Mouse (Mus musculus) CH12.LX (cell line): Measurements from ENCODE around the gene Krit1. TPM values are rescaled to one million over a fixed set of nuclear protein-coding genes. Genes with fewer than 3 reads are reported as not detected.

Experiments
- DNase-seq: peaks from one replicate; pipeline ENCODE4 v3.0.0-alpha.2; 2013; ENCODE audit errors: extremely low read depth
- H3K27ac ChIP-seq: 2 replicates; pipeline ENCODE4 v1.5.1; 2012; ENCODE audit warnings: low read depth, mild to moderate bottlenecking, control low read depth, moderate library complexity; ENCODE audit not compliant: insufficient read depth
- H3K27me3 ChIP-seq: replicated peaks from 2 replicates; pipeline ENCODE3; 2012; ENCODE audit warnings: inconsistent platforms
- H3K36me3 ChIP-seq, 2 experiments: replicated peaks in 1 of 2; 2 replicates each; pipeline versions ENCODE3 to v1.6.1; 2012; ENCODE audit warnings: inconsistent platforms in 1 of 2, low read length in 1 of 2, mild to moderate bottlenecking in 1 of 2, mixed read lengths in 1 of 2, moderate library complexity in 1 of 2; ENCODE audit not compliant: control insufficient read depth in 1 of 2, insufficient read depth in 1 of 2
- H3K4me1 ChIP-seq, 2 experiments: 2 replicates each; pipeline ENCODE4 v1.6.1; 2012; ENCODE audit warnings: inconsistent platforms in 1 of 2, moderate library complexity in 1 of 2; ENCODE audit not compliant: insufficient read depth in 2 of 2, control insufficient read depth in 1 of 2
- H3K4me2 ChIP-seq: 2 replicates; pipeline ENCODE4 v1.6.1; 2012; ENCODE audit warnings: low read depth, mild to moderate bottlenecking, control low read depth; ENCODE audit not compliant: poor library complexity, insufficient read depth, severe bottlenecking
- H3K4me3 ChIP-seq, 3 experiments: fragments of 150-350 bp in 1 of 3; sonication (generic) in 1 of 3; replicated peaks in 1 of 3; 2 replicates each; pipeline versions ENCODE3 to v1.5.1; 2011 to 2012; ENCODE audit warnings: low read depth in 2 of 3, low read length in 2 of 3, mild to moderate bottlenecking in 2 of 3, moderate library complexity in 2 of 3, control low read depth in 1 of 3, improper control_type of control experiment in 1 of 3, inconsistent platforms in 1 of 3, mixed read lengths in 1 of 3; ENCODE audit not compliant: poor library complexity in 1 of 3
- H3K79me2 ChIP-seq: replicated peaks from 2 replicates; pipeline ENCODE4 v1.6.1; 2012; ENCODE audit warnings: mild to moderate bottlenecking, moderate library complexity; ENCODE audit not compliant: control insufficient read depth, poor library complexity, insufficient read depth, severe bottlenecking; ENCODE audit errors: extremely low read depth
- H3K9ac ChIP-seq: 2 replicates; pipeline ENCODE4 v1.6.1; 2012; ENCODE audit warnings: low read depth, mild to moderate bottlenecking, control low read depth, moderate library complexity; ENCODE audit not compliant: insufficient read depth
- H3K9me3 ChIP-seq: replicated peaks from 2 replicates; pipeline ENCODE3; 2012; ENCODE audit warnings: low read length, inconsistent platforms, mixed read lengths
- BHLHE40 ChIP-seq: IDR thresholded peaks from 2 replicates; pipeline ENCODE4 v1.6.1; 2011; ENCODE audit warnings: mild to moderate bottlenecking, low read depth, low read length, improper control_type of control experiment
- CHD1 ChIP-seq: IDR thresholded peaks from 2 replicates; pipeline ENCODE4 v1.6.1; 2012; ENCODE audit warnings: low read depth, low read length, improper control_type of control experiment, inconsistent platforms
- CHD2 ChIP-seq: IDR thresholded peaks from 2 replicates; pipeline ENCODE4 v1.6.1; 2011; ENCODE audit warnings: low read length, improper control_type of control experiment
- CTCF ChIP-seq, 2 experiments: IDR thresholded peaks in 1 of 2; conservative IDR thresholded peaks in 1 of 2; 2 replicates each; pipeline ENCODE4 v1.5.1; 2011 to 2012; ENCODE audit warnings: low read depth in 2 of 2, low read length in 2 of 2, improper control_type of control experiment in 1 of 2, inconsistent platforms in 1 of 2, mild to moderate bottlenecking in 1 of 2, moderate library complexity in 1 of 2
- E2F4 ChIP-seq: IDR thresholded peaks from 2 replicates; pipeline ENCODE4 v1.6.1; 2011; ENCODE audit warnings: low read depth, low read length, improper control_type of control experiment; ENCODE audit not compliant: insufficient replicate concordance
- ELF1 ChIP-seq: IDR thresholded peaks from 2 replicates; pipeline ENCODE4 v1.6.1; 2014; ENCODE audit warnings: low read depth, mild to moderate bottlenecking, inconsistent platforms, low read length, improper control_type of control experiment
- EP300 ChIP-seq: IDR thresholded peaks from 2 replicates; pipeline ENCODE4 v1.6.1; 2011; ENCODE audit warnings: low read length, improper control_type of control experiment
- ETS1 ChIP-seq: conservative IDR thresholded peaks from 2 replicates; pipeline ENCODE4 v1.6.1; 2012; ENCODE audit warnings: low read depth, mild to moderate bottlenecking, inconsistent platforms, low read length, improper control_type of control experiment, moderate library complexity
- GABPA ChIP-seq: IDR thresholded peaks from 2 replicates; pipeline ENCODE4 v1.6.1; 2012; ENCODE audit warnings: low read depth, low read length, improper control_type of control experiment, inconsistent platforms; ENCODE audit not compliant: insufficient replicate concordance
- HCFC1 ChIP-seq: IDR thresholded peaks from 2 replicates; pipeline ENCODE4 v1.6.1; 2012; ENCODE audit warnings: low read depth, mild to moderate bottlenecking, inconsistent platforms, low read length, improper control_type of control experiment
- IRF4 ChIP-seq: IDR thresholded peaks from 2 replicates; pipeline ENCODE4 v1.6.1; 2014; ENCODE audit warnings: low read depth, mild to moderate bottlenecking, inconsistent platforms, low read length, improper control_type of control experiment
- JUND ChIP-seq: conservative IDR thresholded peaks from 2 replicates; pipeline ENCODE4 v1.6.1; 2011; ENCODE audit warnings: low read depth, low read length, improper control_type of control experiment
- KAT2A ChIP-seq: IDR thresholded peaks from 2 replicates; pipeline ENCODE4 v1.6.1; 2012; ENCODE audit warnings: low read length, improper control_type of control experiment, inconsistent platforms; ENCODE audit not compliant: insufficient replicate concordance
- MAFK ChIP-seq: IDR thresholded peaks from 2 replicates; pipeline ENCODE4 v1.6.1; 2011; ENCODE audit warnings: low read length, improper control_type of control experiment; ENCODE audit not compliant: insufficient replicate concordance
- MAX ChIP-seq: IDR thresholded peaks from 2 replicates; pipeline ENCODE4 v1.6.1; 2011; ENCODE audit warnings: low read length, improper control_type of control experiment
- MAZ ChIP-seq: IDR thresholded peaks from 2 replicates; pipeline ENCODE4 v1.6.1; 2012; ENCODE audit warnings: low read depth, mild to moderate bottlenecking, inconsistent platforms, low read length, improper control_type of control experiment, moderate library complexity
- MEF2A ChIP-seq: IDR thresholded peaks from 2 replicates; pipeline ENCODE4 v1.6.1; 2014; ENCODE audit warnings: low read depth, mild to moderate bottlenecking, inconsistent platforms, low read length, improper control_type of control experiment, borderline replicate concordance
- MXI1 ChIP-seq: IDR thresholded peaks from 2 replicates; pipeline ENCODE4 v1.6.1; 2011; ENCODE audit warnings: mild to moderate bottlenecking, low read depth, low read length, improper control_type of control experiment
- MYC ChIP-seq: IDR thresholded peaks from 2 replicates; pipeline ENCODE4 v1.6.1; 2011; ENCODE audit warnings: low read depth, mild to moderate bottlenecking, improper control_type of control experiment, low read length
- NELFE ChIP-seq: IDR thresholded peaks from 2 replicates; pipeline ENCODE4 v1.6.1; 2011; ENCODE audit warnings: low read depth, low read length, improper control_type of control experiment
- NRF1 ChIP-seq: IDR thresholded peaks from 2 replicates; pipeline ENCODE4 v1.6.1; 2014; ENCODE audit warnings: low read depth, mild to moderate bottlenecking, inconsistent platforms, low read length, improper control_type of control experiment, moderate library complexity
- PAX5 ChIP-seq: IDR thresholded peaks from 2 replicates; pipeline ENCODE4 v1.6.1; 2012; ENCODE audit warnings: low read length, inconsistent platforms, mixed read lengths
- POLR2A ChIP-seq: IDR thresholded peaks from 2 replicates; pipeline ENCODE4 v1.6.1; 2011; ENCODE audit warnings: low read depth, mild to moderate bottlenecking, improper control_type of control experiment, low read length
- POLR2AphosphoS2 ChIP-seq: IDR thresholded peaks from 2 replicates; pipeline ENCODE4 v1.6.1; 2011; ENCODE audit warnings: low read depth, low read length, improper control_type of control experiment
- RAD21 ChIP-seq: IDR thresholded peaks from 2 replicates; pipeline ENCODE4 v1.6.1; 2011; ENCODE audit warnings: low read depth, mild to moderate bottlenecking, low read length, improper control_type of control experiment, moderate library complexity
- RCOR1 ChIP-seq: conservative IDR thresholded peaks from 2 replicates; pipeline ENCODE4 v1.6.1; 2012; ENCODE audit warnings: low read depth, mild to moderate bottlenecking, inconsistent platforms, low read length, improper control_type of control experiment
- SIN3A ChIP-seq: IDR thresholded peaks from 2 replicates; pipeline ENCODE4 v1.6.1; 2012; ENCODE audit warnings: low read length, improper control_type of control experiment, inconsistent platforms
- SMC3 ChIP-seq: IDR thresholded peaks from 2 replicates; pipeline ENCODE4 v1.6.1; 2011; ENCODE audit warnings: low read depth, low read length, improper control_type of control experiment
- TBP ChIP-seq: conservative IDR thresholded peaks from 2 replicates; pipeline ENCODE4 v1.6.1; 2011; ENCODE audit warnings: low read depth, low read length, improper control_type of control experiment
- TCF12 ChIP-seq: IDR thresholded peaks from 2 replicates; pipeline ENCODE4 v1.6.1; 2014; ENCODE audit warnings: low read depth, mild to moderate bottlenecking, inconsistent platforms, low read length, improper control_type of control experiment
- UBTF ChIP-seq: IDR thresholded peaks from 2 replicates; pipeline ENCODE4 v1.6.1; 2012; ENCODE audit warnings: low read depth, mild to moderate bottlenecking, inconsistent platforms, low read length, improper control_type of control experiment, moderate library complexity
- USF1 ChIP-seq: IDR thresholded peaks from 2 replicates; pipeline ENCODE4 v1.6.1; 2014; ENCODE audit warnings: low read depth, mild to moderate bottlenecking, inconsistent platforms, low read length, improper control_type of control experiment
- USF2 ChIP-seq: conservative IDR thresholded peaks from 2 replicates; pipeline ENCODE4 v1.6.1; 2011; ENCODE audit warnings: low read depth, low read length, improper control_type of control experiment
- ZC3H11A ChIP-seq: IDR thresholded peaks from 2 replicates; pipeline ENCODE4 v1.6.1; 2012; ENCODE audit warnings: low read depth, mild to moderate bottlenecking, inconsistent platforms, low read length, improper control_type of control experiment
- ZKSCAN1 ChIP-seq: IDR thresholded peaks from 2 replicates; pipeline ENCODE4 v1.6.1; 2012; ENCODE audit warnings: low read depth, inconsistent platforms, low read length, improper control_type of control experiment, borderline replicate concordance
- ZMIZ1 ChIP-seq: IDR thresholded peaks from 2 replicates; pipeline ENCODE4 v1.6.1; 2012; ENCODE audit warnings: low read depth, mild to moderate bottlenecking, inconsistent platforms, low read length, improper control_type of control experiment
- ZNF384 ChIP-seq: IDR thresholded peaks from 2 replicates; pipeline ENCODE4 v1.6.1; 2012; ENCODE audit warnings: low read depth, low read length, improper control_type of control experiment, inconsistent platforms
- dilution Hi-C: fragments of 300-500 bp; cut with MboI; formaldehyde crosslinking; loops from 2 replicates; pipeline ENCODE4 v1.14.3; 2020; ENCODE audit warnings: low sequenced_read_pairs; ENCODE audit not compliant: extremely low pct_unique_long_range_greater_than_20kb, extremely low pct_ligation_motif_present
- in situ Hi-C: fragments of 300-500 bp; cut with MboI; formaldehyde crosslinking; loops from 3 replicates; pipeline ENCODE4 v1.14.3; 2019; ENCODE audit warnings: low sequenced_read_pairs, low pct_ligation_motif_present, low pct_unique_long_range_greater_than_20kb, mixed read lengths
- polyA plus RNA-seq: library from polyadenylated mRNA; unstranded; fragments of >175 nt; gene quantifications from 2 replicates; pipeline ENCODE4 v1.2.1, GENCODE M21; 2012; ENCODE audit warnings: low read depth; ENCODE audit not compliant: insufficient read length
- total RNA-seq, 2 experiments: library from RNA; depleted of rRNA; stranded (reverse); fragments of 300-350 nt in 1 of 2; fragments of >200 nt in 1 of 2; gene quantifications; 2 replicates each; pipeline ENCODE4 v1.2.3; 2012 to 2014

The Krit1 gene
- total RNA-seq (2012; rRNA removed) (24.1 and 24.8 TPM in 2 replicates), total RNA-seq (2014; rRNA removed) (47.4 and 56.1 TPM in 2 replicates), polyA plus RNA-seq (30.7 and 31.2 TPM in 2 replicates)

DNA sequence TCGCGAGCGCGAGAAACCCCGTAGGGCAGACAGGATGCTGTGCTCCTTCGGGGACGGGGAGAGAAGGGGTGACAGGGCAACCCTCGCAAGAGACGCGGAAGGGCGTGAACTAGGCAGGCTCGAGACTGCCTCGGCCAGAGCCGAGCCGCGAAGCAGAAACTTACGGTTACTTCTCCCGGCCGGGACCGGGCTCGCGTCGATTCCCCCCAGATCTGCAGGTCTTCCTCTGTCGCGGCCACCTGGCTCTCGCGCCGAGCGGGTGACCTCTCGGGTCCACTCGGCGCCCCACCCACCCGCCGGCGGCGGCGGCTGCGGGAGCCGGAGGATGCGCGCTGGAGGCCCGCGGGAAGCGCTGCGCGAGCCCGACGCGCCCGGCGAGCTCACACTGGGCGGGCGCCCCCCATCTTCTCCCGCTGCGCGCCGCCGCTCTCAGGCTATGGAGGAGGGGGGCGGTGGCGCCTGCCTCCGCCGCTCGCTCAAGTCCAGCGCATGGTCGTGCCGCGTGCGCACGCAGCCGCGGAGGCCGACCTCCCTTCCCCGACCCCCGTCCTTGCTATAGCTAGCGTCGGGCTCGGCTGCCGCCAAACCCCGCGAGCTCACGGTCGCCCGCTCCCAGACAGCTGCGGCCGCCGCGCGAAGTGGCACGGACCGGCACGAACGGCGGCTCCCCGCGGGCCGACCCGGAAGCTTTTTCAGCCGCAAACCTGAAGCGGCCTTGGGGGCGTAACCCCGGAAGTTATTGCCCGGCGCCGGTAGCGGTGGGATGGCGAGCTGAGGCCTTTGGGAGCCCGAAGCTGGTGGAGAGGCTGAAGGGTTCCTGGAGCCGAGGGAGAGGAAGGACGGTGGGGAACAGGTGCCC, at the start of gene Krit1, which contains the start of gene Ankib1:
Gene Krit1, plus strand, starts transcription at position 752 of the 859 bp plus-strand sequence.
Gene Ankib1, minus strand, starts transcription at position 493 of the 859 bp plus-strand sequence.
- H3K27me3 ChIP-seq: no peaks in the 10 kb centered on the region
- no peaks in the 10 kb centered on the region for H3K9me3 ChIP-seq
- peaks cover 0 to 4% of the 10 kb centered on the region in 2 experiments for H3K36me3 ChIP-seq
- H3K4me2 ChIP-seq: peak within 1 kb of the TSS; percentile 100
- peaks cover 2 to 41% of the 10 kb centered on the region in 2 experiments; a peak in 3 of 4 replicates for H3K4me1 ChIP-seq
- H3K9ac ChIP-seq: peak within 1 kb of the TSS; percentile 42
- peak within 1 kb of the TSS; percentile 73 to 94 (median 85) for H3K4me3 ChIP-seq
- H3K27ac ChIP-seq: peak within 1 kb of the TSS; percentile 41
- DNase-seq: peak; percentile 76
- in situ Hi-C loops: loop anchor here (10.0 kb wide), 1 partner anchor 158 kb away; no protein-coding TSS in a partner anchor
- dilution Hi-C loops: no loop called here
- peaks cover 43% of the 10 kb centered on the region for H3K79me2 ChIP-seq
- no peak for TF ChIP-seq ZC3H11A
- TF ChIP-seq E2F4: no peak
- TF ChIP-seq RAD21: no peak
- peak; percentile 87; the same call in 1 of the 2 replicates for TF ChIP-seq POLR2A
- no peak for TF ChIP-seq MAZ
- no peak for TF ChIP-seq USF2
- TF ChIP-seq USF1: no peak
- TF ChIP-seq MAX: peak; percentile 60; the same call in 1 of the 2 replicates
- 0 out of 2 replicates have a peak, but pooled peaks have one; percentile 25 for TF ChIP-seq TBP
- no peak; the same call in none of the 2 replicates for TF ChIP-seq ZMIZ1
- TF ChIP-seq NRF1: peak; percentile 74
- TF ChIP-seq HCFC1: peak; percentile 89
- TF ChIP-seq MYC: peak; percentile 55
- 0 out of 2 replicates have a peak, but pooled peaks have one; percentile 77 for TF ChIP-seq UBTF
- TF ChIP-seq NELFE: peak; percentile 76; the same call in 1 of the 2 replicates
- TF ChIP-seq MEF2A: peak; percentile 17; the same call in 1 of the 2 replicates
- no peak for TF ChIP-seq CTCF (conservative IDR thresholded peaks at IDR 0.05 in 1 of 2, IDR thresholded peaks at IDR 0.05 in 1 of 2; ENCODE audit: low read depth in 2 of 2, low read length in 2 of 2)
- peak; percentile 94 for TF ChIP-seq CHD2
- no peak for TF ChIP-seq SMC3
- no peak for TF ChIP-seq ETS1
- TF ChIP-seq GABPA: no peak; the same call in 1 of the 2 replicates
- no peak for TF ChIP-seq PAX5
- TF ChIP-seq IRF4: peak; percentile 20; the same call in 1 of the 2 replicates
- TF ChIP-seq ELF1: peak; percentile 88
- peak; percentile 70 for TF ChIP-seq BHLHE40
- TF ChIP-seq TCF12: peak; percentile 73
- no peak for TF ChIP-seq ZKSCAN1
- no peak; the same call in 1 of the 2 replicates for TF ChIP-seq CHD1
- 0 out of 2 replicates have a peak, but pooled peaks have one; percentile 46 for TF ChIP-seq POLR2AphosphoS2
- peak; percentile 93 for TF ChIP-seq SIN3A
- TF ChIP-seq KAT2A: peak; percentile 88; the same call in 1 of the 2 replicates
- TF ChIP-seq RCOR1: no peak
- TF ChIP-seq EP300: no peak
- TF ChIP-seq MXI1: peak; percentile 75; the same call in 1 of the 2 replicates
- TF ChIP-seq JUND: no peak
- no peak for TF ChIP-seq ZNF384
- TF ChIP-seq MAFK: no peak
